Mouse (Mus musculus) neural tube, embryonic 12.5 days (tissue): ENCODE results near the gene Cnpy2. TPM values are rescaled to one million over a fixed set of nuclear protein-coding genes. Genes with fewer than 3 reads are reported as not detected.

Source experiments
- ATAC-seq: fragments of 200-750 bp; cut with Nextera tagmentation; 2 replicates; pipeline ENCODE4 v1.8.0; 2017; ENCODE audit warnings: low read depth, mild to moderate bottlenecking, moderate TSS enrichment, moderate library complexity; ENCODE audit not compliant: low FRiP score
- H3K27ac ChIP-seq: fragments of 300-500 bp; sonication (generic); 2 replicates; pipeline ENCODE4 v1.5.1; 2016
- H3K27me3 ChIP-seq: fragments of 300-500 bp; sonication (generic); replicated peaks from 2 replicates; pipeline ENCODE4 v1.6.1; 2016; ENCODE audit warnings: mild to moderate bottlenecking
- H3K36me3 ChIP-seq: fragments of 300-500 bp; sonication (generic); 2 replicates; pipeline ENCODE4 v1.6.1; 2016; ENCODE audit warnings: mild to moderate bottlenecking
- H3K4me1 ChIP-seq: fragments of 300-500 bp; sonication (generic); 2 replicates; pipeline ENCODE4 v1.6.1; 2016
- H3K4me2 ChIP-seq: fragments of 300-500 bp; sonication (generic); replicated peaks from 2 replicates; pipeline ENCODE4 v1.6.1; 2016; ENCODE audit warnings: mild to moderate bottlenecking
- H3K4me3 ChIP-seq: fragments of 300-500 bp; sonication (generic); 2 replicates; pipeline ENCODE4 v1.5.1; 2016
- H3K9ac ChIP-seq: fragments of 300-500 bp; sonication (generic); 2 replicates; pipeline ENCODE4 v1.6.1; 2016; ENCODE audit warnings: mild to moderate bottlenecking
- H3K9me3 ChIP-seq: fragments of 300-500 bp; sonication (generic); 2 replicates; pipeline ENCODE4 v1.6.1; 2016; ENCODE audit warnings: mild to moderate bottlenecking
- WGBS: fragments of 180-500 bp; shearing (Covaris S2); methylation state at CpG from one replicate; pipeline ENCODE4 v1.1.7; 2016; 5-methylcytosine and 5-hydroxymethylcytosine counted together
- polyA plus RNA-seq: library from polyadenylated mRNA; unstranded; fragments of >200 nt; fragmentation: Nextera tagmentation; extraction: Ambion mirVana; gene quantifications from 2 replicates; pipeline ENCODE4 v1.2.1, GENCODE M21; 2016

Cnpy2 gene
- polyA plus RNA-seq, 1 experiment from 2014 or later, result 212 TPM

DNA sequence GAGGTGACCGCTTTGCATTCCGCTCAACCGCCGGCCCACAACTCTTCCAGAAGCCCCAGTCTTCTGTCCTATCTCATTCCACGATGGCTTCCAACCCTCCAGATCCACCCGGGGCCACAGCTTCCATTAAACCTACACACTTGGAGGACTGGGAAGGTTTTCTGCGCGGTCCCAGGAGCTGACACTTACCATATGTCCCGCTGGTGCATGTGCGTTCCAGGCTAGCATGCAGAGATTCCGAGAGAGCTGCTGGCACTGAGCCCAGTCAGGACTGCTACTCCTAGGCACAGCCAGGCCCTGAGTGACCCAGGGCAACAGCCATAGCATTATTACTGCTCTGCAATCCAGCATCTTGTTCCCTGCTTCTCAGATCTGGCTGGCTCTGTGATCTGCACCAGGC is 24.6 kb upstream of the Cnpy2 start:
- Histone ChIP-seq H3K27ac (no peak overlapping the region), H3K4me2 (no peak overlapping the region), H3K27me3 (no peaks in the 10 kb centered on the region), H3K4me1 (peaks cover 5% of the 10 kb centered on the region), H3K9ac (no peak overlapping the region), H3K9me3 (no peaks in the 10 kb centered on the region), H3K4me3 (no peak overlapping the region), H3K36me3 (no peaks in the 10 kb centered on the region; the same call in 1 of the 2 replicates)
- 83% methylated on average over 11 of the region's 11 CpGs for WGBS
- ATAC-seq, result no peak

DNA sequence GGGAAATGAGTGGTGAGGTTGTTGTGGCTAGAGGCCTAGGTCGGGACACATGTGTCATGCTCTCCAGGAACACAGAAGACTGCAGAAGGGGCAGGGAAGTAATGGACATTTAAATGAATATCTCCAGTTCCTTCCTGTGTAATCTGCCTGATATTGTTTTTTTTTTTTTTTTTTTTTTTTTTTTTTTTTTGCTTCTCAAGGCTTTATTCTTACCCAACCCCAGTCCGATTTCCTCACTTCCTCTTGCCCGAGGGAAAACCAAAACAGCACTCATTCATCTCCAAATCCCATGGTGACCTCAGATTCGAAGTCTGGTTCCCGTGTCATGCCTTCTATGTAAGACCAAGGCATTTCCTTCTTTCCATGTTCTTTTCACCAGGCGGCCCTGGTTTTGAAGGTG is 24.0 kb upstream of the Cnpy2 start:
- no peak for ATAC-seq
- Histone ChIP-seq H3K27me3 (no peaks in the 10 kb centered on the region), H3K36me3 (no peaks in the 10 kb centered on the region), H3K4me1 (peaks cover 5% of the 10 kb centered on the region), H3K4me2 (no peak overlapping the region), H3K9me3 (no peaks in the 10 kb centered on the region), H3K27ac (no peak overlapping the region), H3K9ac (no peak overlapping the region), H3K4me3 (no peak overlapping the region)
- WGBS, result 73% methylated on average over 6 of the region's 6 CpGs

DNA sequence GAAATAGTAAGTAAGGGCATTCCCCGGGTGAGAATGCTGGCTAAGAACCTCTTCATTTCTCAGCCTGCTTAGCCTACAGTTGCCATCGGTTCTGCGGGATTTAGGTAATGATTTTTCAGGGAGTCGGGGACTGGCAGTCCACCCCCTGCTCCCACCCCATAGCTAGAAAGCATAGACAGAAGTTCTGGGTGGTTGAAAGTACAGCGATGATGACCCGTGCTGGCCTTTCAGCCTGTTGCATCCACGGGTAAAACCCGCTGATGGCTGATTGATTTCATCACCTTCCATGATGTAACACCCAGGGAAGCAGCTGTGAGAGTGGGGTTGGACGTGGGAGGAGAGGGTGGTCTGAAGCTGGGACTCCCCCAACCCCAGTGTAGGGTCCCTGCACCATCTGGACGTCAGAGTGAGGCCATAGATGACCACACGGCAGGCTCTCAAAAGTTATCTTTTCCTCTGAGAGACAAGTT is 23.5 kb upstream of the Cnpy2 start, which contains the start of gene Il23a:
Gene Il23a (minus strand): TSS at position 51 of the 470 bp plus-strand sequence.
- Histone ChIP-seq H3K36me3 (no peaks in the 10 kb centered on the region), H3K9me3 (no peaks in the 10 kb centered on the region), H3K27me3 (no peaks in the 10 kb centered on the region), H3K4me3 (no peak within 1 kb of the TSS), H3K27ac (no peak within 1 kb of the TSS), H3K4me2 (no peak within 1 kb of the TSS), H3K4me1 (peaks cover 6% of the 10 kb centered on the region), H3K9ac (no peak within 1 kb of the TSS)
- no peak for ATAC-seq
- WGBS, result 82% methylated on average over 11 of the region's 11 CpGs

- H3K9me3 ChIP-seq, result no peaks in the 10 kb centered on the region
- H3K4me1 ChIP-seq, result peaks cover 14% of the 10 kb centered on the region
- peak overlapping the region; percentile 79 for H3K4me2 ChIP-seq
- peak overlapping the region; percentile 71 for H3K9ac ChIP-seq
- 45% methylated on average over 3 of the region's 3 CpGs for WGBS
- no peak; the same call in 1 of the 2 replicates for ATAC-seq
- peaks cover 4% of the 10 kb centered on the region; the same call in 1 of the 2 replicates for H3K36me3 ChIP-seq
- H3K4me3 ChIP-seq, result peak overlapping the region; percentile 49
- no peaks in the 10 kb centered on the region for H3K27me3 ChIP-seq
- peak overlapping the region; percentile 75 for H3K27ac ChIP-seq
These were observed 19.9 kb upstream of the Cnpy2 start for GRCm38 (mm10) chr10:128302357-128302756.

DNA sequence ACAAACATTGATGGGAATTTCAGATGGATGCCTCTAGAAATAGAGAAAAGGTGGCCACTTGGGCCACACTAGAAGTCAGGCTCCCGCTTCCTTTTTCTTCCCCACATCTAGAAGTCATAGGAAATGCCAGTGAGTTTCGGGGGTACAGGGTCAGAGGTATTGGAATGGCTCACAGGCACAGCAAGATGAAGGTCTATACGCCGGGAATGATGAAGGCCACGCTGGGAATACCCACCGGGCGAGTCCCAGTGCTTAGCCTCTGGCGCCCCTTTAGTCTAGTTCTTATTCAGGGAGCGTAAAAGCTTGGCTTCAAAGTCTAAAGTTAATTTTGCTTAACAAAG is 19.5 kb upstream of the Cnpy2 start:
- Histone ChIP-seq H3K27ac (peak overlapping the region; percentile 75), H3K4me3 (peak overlapping the region; percentile 49), H3K27me3 (no peaks in the 10 kb centered on the region), H3K4me1 (peaks cover 14% of the 10 kb centered on the region), H3K9ac (peak overlapping the region; percentile 71), H3K36me3 (peaks cover 4% of the 10 kb centered on the region; the same call in 1 of the 2 replicates), H3K9me3 (no peaks in the 10 kb centered on the region), H3K4me2 (peak overlapping the region; percentile 79)
- peak; percentile 52 for ATAC-seq
- WGBS, result under 1% methylated on average over 9 of the region's 9 CpGs

DNA sequence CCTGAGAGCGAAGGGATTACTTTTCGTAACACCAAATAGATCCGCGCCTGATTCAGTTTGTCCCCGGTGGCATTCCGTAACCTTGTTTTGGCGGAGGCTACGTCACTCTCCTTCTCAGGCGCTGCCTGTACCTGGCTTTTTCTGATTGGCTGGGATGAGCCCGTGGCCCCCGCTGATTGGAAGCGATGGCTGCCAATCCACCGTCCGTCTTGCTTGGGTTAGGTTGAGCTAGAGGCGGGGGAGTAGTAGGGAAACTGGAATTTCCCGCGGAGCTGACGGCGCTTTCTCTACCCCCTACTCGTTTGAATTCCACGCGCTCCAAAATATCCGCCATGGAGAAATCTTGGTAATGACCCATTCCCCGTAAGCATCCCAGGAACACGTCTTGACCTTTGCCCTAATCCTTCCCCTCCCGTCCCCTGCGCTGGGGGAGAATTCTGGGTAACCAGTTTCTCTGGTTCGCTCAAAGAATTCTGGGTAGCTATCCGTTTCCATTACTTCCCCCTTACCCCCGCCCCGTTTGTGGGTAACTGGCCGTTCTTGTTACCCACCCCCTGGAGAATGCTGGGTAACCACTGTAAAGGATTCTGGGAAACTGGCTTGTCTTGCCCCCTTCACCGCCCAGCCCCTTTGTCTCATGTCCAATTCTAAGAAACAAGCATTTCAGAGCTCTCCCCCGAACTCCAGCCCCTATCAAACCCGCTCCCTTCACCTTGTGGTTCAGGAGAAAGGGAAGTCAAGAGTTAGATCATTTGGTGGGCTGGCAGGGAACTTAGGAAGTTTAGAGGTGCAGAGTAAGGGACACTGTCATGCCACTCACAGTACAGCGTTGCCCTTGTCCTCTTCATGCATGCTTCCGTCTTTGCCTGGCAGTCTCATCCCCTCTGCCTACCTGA is 18.9 kb upstream of the Cnpy2 start, which contains the start of gene Pan2:
Gene Pan2 (plus strand): TSS at position 210 of the 896 bp plus-strand sequence.
- H3K4me2 ChIP-seq, result peak within 1 kb of the TSS; percentile 79
- H3K36me3 ChIP-seq, result peaks cover 10% of the 10 kb centered on the region
- no peaks in the 10 kb centered on the region for H3K27me3 ChIP-seq
- H3K4me1 ChIP-seq, result peaks cover 14% of the 10 kb centered on the region
- WGBS, result 2% methylated on average over 37 of the region's 37 CpGs
- H3K27ac ChIP-seq, result peak within 1 kb of the TSS; percentile 75
- peak within 1 kb of the TSS; percentile 49 for H3K4me3 ChIP-seq
- H3K9me3 ChIP-seq, result no peaks in the 10 kb centered on the region
- peak; percentile 99 for ATAC-seq
- peak within 1 kb of the TSS; percentile 73 for H3K9ac ChIP-seq

- Histone ChIP-seq H3K4me3 (no peak overlapping the region), H3K9ac (no peak overlapping the region), H3K4me1 (0 out of 2 replicates have a peak, but pooled peaks cover 3% of the 10 kb centered on the region), H3K36me3 (peaks cover 60% of the 10 kb centered on the region), H3K27ac (no peak overlapping the region), H3K27me3 (no peaks in the 10 kb centered on the region), H3K4me2 (no peak overlapping the region), H3K9me3 (no peaks in the 10 kb centered on the region)
- WGBS, result 88% methylated on average over 7 of the region's 7 CpGs
- no peak for ATAC-seq
These were observed 12.6 kb upstream of the Cnpy2 start for GRCm38 (mm10) chr10:128309654-128310053.

GRCm38 (mm10) chr10:128310177-128310576 is 12.1 kb upstream of the Cnpy2 start:
- 75% methylated on average over 11 of the region's 11 CpGs for WGBS
- peaks cover 65% of the 10 kb centered on the region for H3K36me3 ChIP-seq

DNA sequence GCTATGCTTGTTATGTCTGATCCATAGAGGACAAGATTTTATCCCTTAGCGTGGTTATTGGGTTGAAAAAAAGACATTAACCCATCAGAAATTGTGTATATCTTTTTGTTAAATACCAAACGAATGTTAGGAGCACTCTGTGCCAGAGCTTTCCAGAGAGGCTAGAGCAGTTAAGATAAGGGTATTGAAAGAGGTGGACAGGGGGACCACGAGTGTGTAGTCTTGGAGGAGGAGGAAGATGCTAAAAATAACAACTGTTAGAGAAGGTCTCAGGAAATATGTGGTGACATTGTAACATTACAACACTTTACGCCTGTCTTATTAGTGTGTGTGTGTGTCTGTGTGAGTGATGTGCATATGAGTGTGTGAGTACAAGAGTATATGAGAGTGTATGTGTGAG is 11.4 kb upstream of the Cnpy2 start:
- no peak overlapping the region for H3K9ac ChIP-seq

More at GRCm38 (mm10) chr10:128310177-128310576, 12.1 kb upstream of the Cnpy2 start:
- H3K9me3 ChIP-seq, result no peaks in the 10 kb centered on the region
- H3K27me3 ChIP-seq, result no peaks in the 10 kb centered on the region
- no peak overlapping the region for H3K27ac ChIP-seq
- 0 out of 2 replicates have a peak, but pooled peaks have one; percentile 21 for ATAC-seq
- no peak overlapping the region for H3K4me3 ChIP-seq
- no peak overlapping the region for H3K9ac ChIP-seq
- no peak overlapping the region for H3K4me2 ChIP-seq
- H3K4me1 ChIP-seq, result 0 out of 2 replicates have a peak, but pooled peaks cover 3% of the 10 kb centered on the region

GRCm38 (mm10) chr10:128315578-128315977 is 6.7 kb upstream of the Cnpy2 start:
- no peak overlapping the region for H3K4me2 ChIP-seq
- H3K36me3 ChIP-seq, result peaks cover 83% of the 10 kb centered on the region
- no peak overlapping the region for H3K9ac ChIP-seq
- H3K4me3 ChIP-seq, result no peak overlapping the region
- H3K9me3 ChIP-seq, result no peaks in the 10 kb centered on the region
- 94% methylated on average over 8 of the region's 8 CpGs for WGBS
- no peak for ATAC-seq
- no peaks in the 10 kb centered on the region for H3K27me3 ChIP-seq
- H3K27ac ChIP-seq, result no peak overlapping the region
- H3K4me1 ChIP-seq, result no peaks in the 10 kb centered on the region

More for the DNA sequence above, 11.4 kb upstream of the Cnpy2 start:
- H3K9me3 ChIP-seq, result no peaks in the 10 kb centered on the region
- peaks cover 72% of the 10 kb centered on the region for H3K36me3 ChIP-seq
- H3K4me3 ChIP-seq, result no peak overlapping the region
- H3K27ac ChIP-seq, result no peak overlapping the region
- H3K4me2 ChIP-seq, result no peak overlapping the region
- H3K27me3 ChIP-seq, result no peaks in the 10 kb centered on the region
- 95% methylated on average over 4 of the region's 4 CpGs for WGBS
- H3K4me1 ChIP-seq, result 0 out of 2 replicates have a peak, but pooled peaks cover 3% of the 10 kb centered on the region
- ATAC-seq, result no peak

GRCm38 (mm10) chr10:128321641-128322040 is 618 bp upstream of the Cnpy2 start:
- H3K9ac ChIP-seq, result no peak overlapping the region
- H3K27me3 ChIP-seq, result no peaks in the 10 kb centered on the region
- H3K36me3 ChIP-seq, result peaks cover 57% of the 10 kb centered on the region
- H3K4me1 ChIP-seq, result peaks cover 17% of the 10 kb centered on the region
- no peaks in the 10 kb centered on the region for H3K9me3 ChIP-seq
- ATAC-seq, result no peak
- peak overlapping the region; percentile 85 for H3K4me2 ChIP-seq
- 63% methylated on average over 12 of the region's 12 CpGs for WGBS
- no peak overlapping the region for H3K4me3 ChIP-seq
- H3K27ac ChIP-seq, result no peak overlapping the region

DNA sequence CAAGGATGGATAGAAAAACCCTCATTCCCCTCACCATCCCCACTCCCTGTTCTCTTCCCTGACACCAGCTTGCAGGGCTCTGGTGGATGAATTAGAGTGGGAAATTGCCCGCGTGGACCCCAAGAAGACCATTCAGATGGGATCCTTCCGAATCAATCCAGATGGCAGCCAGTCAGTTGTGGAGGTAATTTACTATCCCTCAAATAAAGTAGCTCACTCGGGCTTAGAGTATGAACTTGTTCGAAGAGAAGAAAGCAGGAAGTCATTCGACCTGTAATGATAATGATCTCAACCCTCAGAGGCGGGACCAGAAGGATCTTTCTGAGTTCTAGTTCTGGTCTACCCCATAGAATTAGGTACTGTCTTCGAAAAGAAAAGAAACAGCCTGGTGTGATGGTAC is 1.3 kb downstream of the Cnpy2 start:
- peak overlapping the region; percentile 85 for H3K4me2 ChIP-seq
- H3K4me1 ChIP-seq, result peaks cover 17% of the 10 kb centered on the region
- ATAC-seq, result no peak
- H3K4me3 ChIP-seq, result peak overlapping the region; percentile 91
- peaks cover 58% of the 10 kb centered on the region for H3K36me3 ChIP-seq
- no peaks in the 10 kb centered on the region for H3K27me3 ChIP-seq
- 80% methylated on average over 8 of the region's 8 CpGs for WGBS
- no peaks in the 10 kb centered on the region for H3K9me3 ChIP-seq
- H3K9ac ChIP-seq, result peak overlapping the region; percentile 93
- H3K27ac ChIP-seq, result no peak overlapping the region
